Mouse (Mus musculus) kidney, postnatal 4 days (tissue): ENCODE results near the gene Onecut3.

ENCODE experiments used
- DNase-seq, 2 experiments: peaks; one replicate each; pipeline ENCODE4 v3.0.0; 2021; ENCODE audit warnings: mixed read lengths in 2 of 2

Gene Onecut3

GRCm38 (mm10) chr10:80494732-80495131 is at the start of gene Onecut3:
Gene Onecut3 (plus strand): TSS chr10:80494835.
- DNase-seq, result peak; percentile 70

GRCm38 (mm10) chr10:80445052-80445451 is 49.6 kb upstream of the Onecut3 start:
- no peak for DNase-seq

- DNase-seq, result peak; percentile 87 to 91
Observed at GRCm38 (mm10) chr10:80445898-80446601, 48.6 kb upstream of the Onecut3 start.

DNA sequence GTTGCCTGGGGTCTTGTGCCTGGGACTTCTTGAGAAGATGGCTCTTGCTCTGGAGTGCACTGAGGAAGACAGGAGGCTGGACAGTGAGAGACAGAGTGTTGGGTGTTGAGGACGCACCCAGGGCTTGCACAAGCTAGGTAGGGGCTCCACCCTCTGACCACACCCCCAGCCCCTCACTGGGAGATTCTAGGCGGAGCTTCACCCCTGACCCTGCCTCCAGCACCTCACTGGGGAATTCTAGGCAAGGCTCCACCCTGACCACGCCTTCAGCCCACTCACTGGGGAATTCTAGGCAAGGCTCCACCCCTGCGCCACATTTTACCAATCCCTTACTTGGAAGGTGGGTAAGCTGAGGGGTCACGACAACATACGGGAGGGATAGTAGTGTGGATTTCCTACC is 44.0 kb upstream of the Onecut3 start:
- DNase-seq, result no peak

DNA sequence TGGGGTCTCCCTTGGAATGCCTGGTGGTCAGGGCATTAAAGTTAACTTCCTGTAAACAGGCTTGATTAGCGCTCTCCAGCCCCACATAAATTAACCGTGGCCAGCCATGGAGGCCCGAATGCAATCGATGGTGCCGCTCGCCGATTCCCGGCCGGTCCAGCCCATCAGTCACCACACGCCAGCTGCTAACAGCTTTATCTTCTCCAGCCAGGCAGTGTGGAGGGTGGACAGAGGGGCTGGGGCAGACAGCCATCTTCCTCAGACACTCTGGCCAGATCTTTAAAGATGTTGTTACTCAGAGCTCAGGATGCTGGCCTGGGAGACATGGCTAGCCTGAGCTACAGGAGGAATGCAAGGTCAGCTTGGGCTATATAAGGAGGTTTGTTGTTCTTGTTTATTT is 41.0 kb upstream of the Onecut3 start:
- peak in 1 of 2 experiments; percentile 27 for DNase-seq

GRCm38 (mm10) chr10:80454781-80455180 is 39.9 kb upstream of the Onecut3 start:
- DNase-seq, result no peak

GRCm38 (mm10) chr10:80455697-80456096 is 38.9 kb upstream of the Onecut3 start:
- no peak for DNase-seq

DNA sequence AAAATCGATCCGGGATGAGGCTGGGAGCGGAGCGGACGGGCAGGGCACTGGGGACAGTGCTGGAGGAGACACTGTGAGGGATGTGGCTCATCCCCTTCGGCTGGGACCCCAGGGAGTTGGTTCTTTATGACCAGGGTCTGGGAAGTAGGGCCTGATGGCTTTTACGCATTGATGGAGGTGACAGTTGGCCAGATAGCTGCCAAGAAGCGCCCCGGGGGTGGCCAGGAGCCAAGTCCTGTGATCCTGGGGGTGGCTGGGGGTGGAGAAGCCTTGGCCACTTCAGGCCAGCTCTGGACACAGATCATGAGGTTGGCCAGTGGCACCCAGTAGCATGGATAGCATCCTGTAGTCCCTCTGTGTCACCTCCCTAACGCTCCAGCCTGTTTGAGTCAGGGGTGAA is 35.4 kb upstream of the Onecut3 start:
- no peak for DNase-seq

DNA sequence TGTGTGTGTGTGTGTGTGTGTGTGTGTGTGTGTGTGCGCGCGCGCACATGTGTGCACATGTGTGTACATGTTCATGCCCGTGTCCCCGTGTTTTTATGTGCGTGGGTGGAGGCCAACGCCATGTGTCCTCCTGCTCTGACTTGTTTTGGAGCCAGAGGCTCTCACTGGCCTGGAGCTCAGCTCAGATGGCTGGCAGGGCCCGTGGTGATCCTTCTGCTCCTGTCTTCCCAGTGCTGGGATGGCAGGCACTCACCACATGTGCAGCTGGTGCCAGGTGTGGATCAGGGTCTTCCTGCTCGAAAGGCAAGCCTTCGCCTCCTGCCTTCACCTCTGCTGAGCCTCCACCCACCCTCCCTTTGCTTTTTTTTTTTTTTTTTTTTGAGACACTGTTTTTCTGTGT is 35.0 kb upstream of the Onecut3 start:
- DNase-seq, result no peak

DNA sequence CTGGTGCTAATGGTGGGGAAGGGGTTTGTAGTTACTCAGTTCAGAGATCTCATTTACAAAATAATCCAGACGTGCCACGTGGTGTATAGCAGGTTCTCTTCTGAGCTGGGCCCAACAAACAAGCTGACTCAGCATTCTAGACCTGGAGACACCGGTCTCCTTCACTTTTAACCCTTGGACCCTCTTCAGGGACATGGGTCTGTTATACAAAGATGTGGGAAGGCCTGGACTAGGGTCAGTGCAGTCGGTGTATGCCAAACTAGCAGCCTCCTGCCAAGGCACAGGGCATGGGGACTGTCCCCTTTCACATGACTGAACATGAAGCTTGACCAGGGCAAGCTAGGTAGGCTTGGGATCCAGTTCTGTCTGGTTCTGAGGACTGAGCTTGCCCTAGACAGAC is 34.3 kb upstream of the Onecut3 start:
- DNase-seq, result no peak

DNA sequence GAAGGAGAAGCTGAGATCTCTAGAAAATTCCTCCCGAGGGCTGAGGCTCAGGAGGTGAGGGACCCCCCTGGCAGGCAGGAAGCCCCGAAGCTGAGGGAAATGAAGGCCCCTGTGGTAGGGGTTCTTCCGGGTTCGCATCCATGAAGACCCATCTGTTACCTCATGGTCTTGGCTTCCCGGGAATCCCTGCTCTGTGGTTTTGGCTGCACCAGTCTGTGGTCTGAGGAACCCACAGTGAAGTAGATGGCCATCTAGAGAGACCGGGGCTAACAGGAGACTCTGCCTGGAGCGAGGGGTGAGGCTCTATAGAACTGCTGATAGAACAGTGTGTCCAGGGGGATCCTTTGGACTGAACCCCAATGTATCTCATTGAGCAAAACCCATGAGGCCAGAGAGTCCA is 33.3 kb upstream of the Onecut3 start:
- DNase-seq, result no peak

GRCm38 (mm10) chr10:80464381-80465035 is 30.1 kb upstream of the Onecut3 start:
- peak; percentile 53 to 73 for DNase-seq

DNA sequence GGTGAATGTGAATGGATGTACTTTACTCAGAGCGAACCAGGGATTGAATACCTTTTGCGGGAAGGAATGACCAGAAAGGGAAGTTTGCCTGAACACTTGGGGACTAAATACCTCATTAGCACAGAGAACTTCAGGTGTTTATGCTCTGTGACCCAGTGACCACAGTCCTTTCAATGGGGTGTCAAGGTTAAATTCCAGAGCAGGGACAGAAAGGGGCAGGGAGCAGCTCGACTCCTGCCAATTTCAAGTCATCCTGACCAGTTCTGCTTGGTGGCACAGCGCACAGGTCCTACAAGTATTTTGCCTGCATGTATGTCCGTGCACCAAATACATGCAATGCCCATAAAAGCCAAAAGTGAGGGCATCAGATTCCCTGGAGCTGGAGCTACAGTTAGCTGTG is 29.6 kb upstream of the Onecut3 start:
- DNase-seq, result peak in 1 of 2 experiments; percentile 34

DNA sequence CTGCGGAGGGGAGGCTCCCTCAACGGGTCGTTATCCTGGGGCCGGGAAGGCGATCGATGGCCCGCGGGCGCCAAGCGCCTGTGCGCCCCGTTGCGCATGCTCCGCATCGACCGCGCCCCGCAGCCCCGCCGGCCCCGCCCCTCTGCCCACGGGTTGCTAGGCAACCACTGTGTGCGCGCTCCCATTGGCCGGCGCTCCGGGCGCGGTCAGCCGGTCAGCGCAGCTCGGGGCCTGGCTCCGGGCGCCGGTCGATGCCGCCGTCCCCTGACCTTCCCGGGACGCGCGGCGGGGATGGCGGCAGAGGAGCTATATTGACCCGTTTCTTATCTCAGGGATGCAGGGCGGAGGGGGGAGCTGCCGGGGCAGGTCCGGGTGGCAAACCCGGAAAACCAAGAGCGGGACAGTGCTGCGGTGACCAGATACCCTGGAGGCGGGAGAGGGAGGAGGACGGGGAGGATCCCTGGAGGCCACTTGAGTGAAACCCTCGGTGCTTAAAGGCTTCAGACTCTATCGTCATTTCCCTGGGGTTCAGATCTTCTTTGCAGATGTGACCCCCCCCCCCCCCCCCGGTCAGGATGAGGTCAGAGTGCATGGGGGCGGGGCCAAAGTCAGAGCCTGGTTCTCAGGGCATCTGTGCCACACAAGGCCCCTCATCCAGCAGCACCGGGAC is 19.2 kb upstream of the Onecut3 start:
- peak; percentile 94 to 96 for DNase-seq

- no peak for DNase-seq
Observed at GRCm38 (mm10) chr10:80478531-80478930, 16.1 kb upstream of the Onecut3 start.

DNA sequence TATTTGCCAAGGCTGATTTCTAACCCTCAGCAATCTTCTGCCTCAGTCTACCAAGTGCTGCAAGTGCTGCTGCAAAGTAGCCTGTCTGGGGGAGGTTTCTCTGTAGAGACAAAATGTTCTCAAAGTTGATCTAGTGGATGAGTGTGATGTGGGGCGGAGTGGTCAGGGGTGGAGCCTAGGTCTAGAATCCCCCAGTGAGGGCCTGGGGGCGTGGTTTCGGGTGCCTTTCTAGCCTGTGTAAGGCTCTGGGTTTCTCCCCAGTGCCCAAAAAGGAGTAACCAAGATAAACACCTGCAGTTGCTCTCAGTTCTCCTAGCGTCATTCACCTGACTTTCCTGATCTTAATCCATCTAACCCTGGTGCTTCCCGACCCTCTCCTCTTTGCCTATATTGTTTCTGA is 13.6 kb upstream of the Onecut3 start:
- peak in 1 of 2 experiments; percentile 49 for DNase-seq

- DNase-seq, result peak; percentile 39 to 53
Observed at GRCm38 (mm10) chr10:80486862-80487379, 7.7 kb upstream of the Onecut3 start.

DNA sequence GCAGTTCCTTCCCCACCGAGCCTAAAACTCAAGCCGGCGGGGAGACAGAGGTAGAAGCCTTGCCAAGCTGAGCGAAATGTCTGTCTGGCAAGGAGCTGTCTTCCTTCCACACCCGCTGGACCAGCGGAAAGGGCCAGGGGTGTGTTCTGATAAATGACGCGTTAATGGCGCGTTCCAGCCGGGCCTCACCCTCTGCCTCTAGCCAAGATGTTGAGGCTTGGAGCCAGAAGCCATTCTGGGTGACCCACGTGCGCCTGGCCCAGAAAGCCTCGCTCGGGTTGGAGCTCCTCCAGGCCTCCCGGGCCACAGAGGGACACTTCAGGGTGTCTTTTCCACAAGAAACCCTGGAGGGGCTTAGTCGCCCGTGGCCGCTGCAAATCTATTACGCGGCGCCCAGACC is 4.6 kb upstream of the Onecut3 start:
- DNase-seq, result peak; percentile 29 to 47

DNA sequence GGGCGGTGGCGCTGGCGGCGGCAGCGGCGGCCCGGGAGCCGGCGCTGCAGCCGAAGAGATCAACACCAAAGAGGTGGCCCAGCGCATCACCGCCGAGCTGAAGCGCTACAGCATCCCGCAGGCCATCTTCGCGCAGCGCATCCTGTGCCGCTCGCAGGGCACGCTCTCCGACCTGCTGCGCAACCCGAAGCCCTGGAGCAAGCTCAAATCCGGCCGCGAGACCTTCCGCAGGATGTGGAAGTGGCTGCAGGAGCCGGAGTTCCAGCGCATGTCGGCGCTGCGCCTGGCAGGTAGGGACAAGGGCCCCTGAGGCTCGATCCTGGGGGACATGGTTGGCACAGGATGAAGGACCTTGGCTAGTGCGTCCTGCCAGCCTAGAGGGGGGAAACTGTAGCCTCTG is 1.3 kb downstream of the Onecut3 start:
- peak; percentile 35 to 36 for DNase-seq

DNA sequence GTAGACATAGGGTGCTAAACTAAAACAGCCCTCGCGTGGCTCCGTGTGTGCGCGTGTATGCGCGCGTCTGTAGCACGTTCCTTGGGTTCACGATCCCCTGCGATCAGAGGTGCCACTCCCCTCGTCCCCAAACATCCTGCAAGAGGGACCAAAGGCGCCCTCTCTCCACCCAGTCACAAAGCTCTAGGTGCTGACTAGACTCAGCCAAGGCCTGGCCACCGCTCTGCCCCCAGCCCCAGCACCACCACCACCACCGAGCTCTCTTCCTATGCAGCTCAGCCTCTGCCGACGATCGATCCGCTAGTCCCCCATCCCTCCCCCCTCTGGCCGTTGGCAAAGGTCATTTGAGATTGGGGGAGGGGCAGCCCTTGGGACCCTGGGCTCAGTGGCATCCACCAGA is 1.8 kb downstream of the Onecut3 start:
- DNase-seq, result no peak

DNA sequence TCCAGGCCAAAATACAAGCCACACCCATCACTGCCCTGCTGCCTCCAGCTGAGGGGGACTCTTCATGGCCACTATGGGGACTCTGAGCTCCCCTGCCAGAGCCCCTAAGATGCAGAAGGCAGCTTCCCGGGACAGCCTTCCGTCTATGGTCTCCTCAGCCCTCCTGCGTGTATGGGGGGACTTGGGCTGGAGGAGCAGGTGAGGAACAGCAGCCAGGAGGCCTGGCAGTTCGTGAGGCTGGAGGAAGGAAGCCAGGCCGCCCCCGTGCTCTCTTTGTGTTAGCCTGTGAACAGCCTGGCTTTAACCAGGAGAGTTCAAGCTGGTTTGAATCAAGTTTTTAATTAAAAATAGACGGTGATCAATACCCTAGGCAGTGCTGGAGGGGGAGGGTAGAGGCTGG is 7.7 kb downstream of the Onecut3 start:
- no peak for DNase-seq

GRCm38 (mm10) chr10:80502819-80503314 is 8.2 kb downstream of the Onecut3 start:
- peak in 1 of 2 experiments; percentile 29 for DNase-seq

GRCm38 (mm10) chr10:80503599-80504220 is 9.1 kb downstream of the Onecut3 start:
- DNase-seq, result no peak
